Mouse (Mus musculus) kidney, postnatal 0 days (tissue): ENCODE results near the gene Adamts20. TPM values are rescaled to one million over a fixed set of nuclear protein-coding genes. Genes with fewer than 3 reads are reported as not detected.

Experiments used
- ATAC-seq: fragments of 200-750 bp; cut with Nextera tagmentation; replicated peaks from 2 replicates; pipeline ENCODE4 v1.8.0; 2017; ENCODE audit warnings: low read depth, moderate number of reproducible peaks, moderate TSS enrichment, moderate library complexity; ENCODE audit not compliant: low FRiP score
- DNase-seq: peaks from one replicate; pipeline ENCODE4 v3.0.0-alpha.2; 2016; ENCODE audit warnings: low spot score
- H3K27ac ChIP-seq: fragments of 300-500 bp; sonication (generic); 2 replicates; pipeline ENCODE4 v1.5.1; 2014; ENCODE audit warnings: mild to moderate bottlenecking
- H3K27me3 ChIP-seq: fragments of 300-500 bp; sonication (generic); 2 replicates; pipeline ENCODE4 v1.6.1; 2014; ENCODE audit warnings: low read length, mixed read lengths; ENCODE audit not compliant: insufficient read depth
- H3K36me3 ChIP-seq: fragments of 300-500 bp; sonication (generic); 2 replicates; pipeline ENCODE4 v1.6.1; 2014; ENCODE audit warnings: low read length, mixed read lengths; ENCODE audit not compliant: insufficient read depth
- H3K4me1 ChIP-seq: fragments of 300-500 bp; sonication (generic); replicated peaks from 2 replicates; pipeline ENCODE4 v1.6.1; 2014; ENCODE audit warnings: antibody characterized with exemption, low read length, mixed read lengths; ENCODE audit not compliant: insufficient read depth
- H3K4me2 ChIP-seq: fragments of 300-500 bp; sonication (generic); 2 replicates; pipeline ENCODE4 v1.6.1; 2014; ENCODE audit warnings: mild to moderate bottlenecking, low read length, moderate library complexity, mixed read lengths
- H3K4me3 ChIP-seq: fragments of 300-500 bp; sonication (generic); replicated peaks from 2 replicates; pipeline ENCODE4 v1.5.1; 2014; ENCODE audit warnings: low read depth, low read length
- H3K9ac ChIP-seq: fragments of 300-500 bp; sonication (generic); 2 replicates; pipeline ENCODE4 v1.6.1; 2014; ENCODE audit warnings: low read depth, low read length
- H3K9me3 ChIP-seq: fragments of 300-500 bp; sonication (generic); replicated peaks from 2 replicates; pipeline ENCODE4 v1.6.1; 2016; ENCODE audit warnings: low read length, inconsistent platforms, mixed read lengths
- CTCF ChIP-seq: IDR thresholded peaks from 2 replicates; pipeline ENCODE4 v1.5.1; 2016; ENCODE audit warnings: antibody characterized with exemption, low read depth, mild to moderate bottlenecking, moderate library complexity
- WGBS: fragments of 180-500 bp; shearing (Covaris S2); extraction: QIAGEN DNeasy Blood & Tissue Kit; methylation state at CpG from one replicate; pipeline ENCODE4 v1.1.7; 2014; 5-methylcytosine and 5-hydroxymethylcytosine counted together
- polyA plus RNA-seq: library from polyadenylated mRNA; unstranded; fragments of >200 nt; fragmentation: Nextera tagmentation; extraction: Ambion mirVana; gene quantifications from 2 replicates; pipeline ENCODE4 v1.2.1, GENCODE M21; 2015

Gene Adamts20
- polyA plus RNA-seq, 1 experiment from 2014 or later, result 1.5 TPM

DNA sequence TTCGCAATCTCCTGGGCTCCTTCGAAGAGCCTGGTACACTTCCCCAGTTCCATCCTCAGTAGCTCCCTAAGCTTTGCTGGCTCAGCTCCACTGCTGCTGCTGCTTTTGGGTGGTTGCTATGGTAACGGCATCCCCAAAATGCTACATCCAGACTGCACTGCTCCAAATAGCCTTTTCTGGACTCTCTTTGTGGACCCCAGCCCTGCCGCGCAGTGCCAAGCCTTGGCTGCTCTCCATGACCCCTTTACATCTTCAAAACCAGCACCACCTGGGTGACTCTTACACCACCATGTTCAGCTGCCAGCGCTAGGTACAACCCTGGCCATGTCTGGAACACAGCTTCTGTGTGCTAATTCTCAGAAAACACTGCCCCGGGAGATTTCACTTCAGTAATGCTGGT lies 55.4 kb downstream of the Adamts20 start:
- H3K27ac ChIP-seq, result no peak overlapping the region
- no peaks in the 10 kb centered on the region for H3K4me1 ChIP-seq
- ATAC-seq (no peak), DNase-seq (no peak)
- no peak overlapping the region for H3K4me2 ChIP-seq
- no peaks in the 10 kb centered on the region for H3K36me3 ChIP-seq
- H3K27me3 ChIP-seq, result no peaks in the 10 kb centered on the region
- TF ChIP-seq CTCF, result no peak
- H3K9me3 ChIP-seq, result no peaks in the 10 kb centered on the region
- 88% methylated on average over 7 of the region's 7 CpGs for WGBS
- H3K4me3 ChIP-seq, result no peak overlapping the region
- no peak overlapping the region for H3K9ac ChIP-seq

DNA sequence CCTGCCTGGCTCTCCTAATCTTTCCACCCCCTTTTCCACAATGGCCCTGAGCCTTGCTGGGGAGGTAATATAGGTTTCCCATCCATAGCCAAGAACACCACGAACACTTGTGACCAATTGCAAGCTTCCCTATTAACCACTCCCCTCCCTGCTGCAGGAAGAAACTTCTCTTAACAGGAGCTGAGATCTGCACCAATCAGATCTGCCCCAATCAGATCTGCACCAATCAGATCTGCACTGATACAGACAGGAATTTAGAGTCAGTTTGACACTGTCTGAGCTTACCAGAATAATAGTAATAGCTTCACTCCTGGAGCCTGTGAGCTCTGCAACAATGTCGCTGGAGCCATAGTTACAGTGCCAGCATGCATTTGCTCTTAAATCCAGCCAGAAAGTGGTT lies 58.9 kb downstream of the Adamts20 start:
- TF ChIP-seq CTCF, result no peak
- WGBS, result 22% methylated on average over 2 of the region's 2 CpGs
- no peak overlapping the region for H3K4me2 ChIP-seq

DNA sequence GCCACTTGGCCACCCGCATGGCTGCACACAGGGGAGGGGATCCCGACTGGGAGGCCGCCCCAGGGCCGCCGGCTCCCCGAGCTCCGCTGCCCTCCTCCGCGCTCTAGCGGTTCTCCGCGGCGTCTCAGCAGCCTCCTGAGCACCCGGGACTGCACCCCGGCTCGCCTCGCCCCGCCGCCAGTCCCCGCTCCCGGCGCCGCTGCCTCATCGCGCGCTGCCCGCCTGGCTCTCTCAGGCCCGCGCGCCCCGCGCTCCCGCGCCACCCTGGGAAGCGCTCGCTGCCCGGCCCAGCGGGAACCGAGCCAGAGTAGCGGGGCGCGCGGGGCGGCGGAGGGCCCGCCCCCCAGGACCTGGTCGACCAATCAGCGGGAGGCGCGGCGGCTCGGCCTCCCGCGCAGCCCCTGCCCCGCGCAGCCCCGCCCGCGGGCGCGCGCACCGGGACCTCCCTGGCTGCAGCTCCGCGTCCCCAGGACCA lies 61.1 kb downstream of the Adamts20 start:
- Histone ChIP-seq H3K27me3 (no peaks in the 10 kb centered on the region), H3K4me2 (peak overlapping the region; percentile 95), H3K36me3 (no peaks in the 10 kb centered on the region), H3K9me3 (no peaks in the 10 kb centered on the region), H3K4me1 (0 out of 2 replicates have a peak, but pooled peaks cover 4% of the 10 kb centered on the region), H3K9ac (peak overlapping the region; percentile 57), H3K4me3 (peak overlapping the region; percentile 60), H3K27ac (no peak overlapping the region)
- no peak for TF ChIP-seq CTCF
- DNase-seq, result peak; percentile 79
- under 1% methylated on average over 41 of the region's 65 CpGs for WGBS
- peak; percentile 89 for ATAC-seq

More for the DNA sequence above, 58.9 kb downstream of the Adamts20 start:
- no peaks in the 10 kb centered on the region for H3K36me3 ChIP-seq
- ATAC-seq (no peak), DNase-seq (peak; percentile 20)
- no peaks in the 10 kb centered on the region for H3K9me3 ChIP-seq
- no peak overlapping the region for H3K27ac ChIP-seq
- 0 out of 2 replicates have a peak, but pooled peaks cover 4% of the 10 kb centered on the region for H3K4me1 ChIP-seq
- H3K4me3 ChIP-seq, result no peak overlapping the region
- H3K9ac ChIP-seq, result no peak overlapping the region
- H3K27me3 ChIP-seq, result no peaks in the 10 kb centered on the region

DNA sequence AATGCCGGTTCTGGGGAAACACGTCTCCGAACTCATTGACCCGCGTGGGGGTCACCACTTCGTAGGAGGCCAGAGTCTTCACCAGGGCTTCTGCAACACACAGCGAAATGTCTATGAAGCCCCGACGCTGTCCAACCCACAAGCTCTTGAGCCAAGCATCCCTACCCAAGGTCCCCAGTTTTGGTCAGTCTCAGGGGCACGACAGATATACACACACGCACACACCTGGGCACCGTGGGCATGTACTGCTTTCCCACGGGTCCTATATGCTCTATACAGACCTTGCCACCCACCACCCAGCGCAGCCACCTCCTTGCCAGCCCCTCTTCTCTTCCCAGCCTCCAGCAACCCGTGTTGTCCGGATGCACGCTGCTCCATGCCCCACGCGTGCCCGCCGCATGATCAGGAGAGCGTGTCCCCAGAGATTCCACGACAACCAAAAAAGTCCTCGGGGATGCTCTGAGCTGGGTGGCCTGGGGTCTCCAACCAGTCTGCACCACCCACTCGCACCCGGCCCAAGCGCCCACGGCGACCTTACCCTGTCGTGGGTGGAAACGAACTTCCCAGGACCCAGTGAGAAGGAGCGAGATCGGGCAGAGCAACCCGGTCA lies 61.7 kb downstream of the Adamts20 start:
- no peaks in the 10 kb centered on the region for H3K9me3 ChIP-seq
- TF ChIP-seq CTCF, result no peak
- no peak overlapping the region for H3K27ac ChIP-seq
- no peaks in the 10 kb centered on the region for H3K27me3 ChIP-seq
- H3K36me3 ChIP-seq, result no peaks in the 10 kb centered on the region
- H3K4me3 ChIP-seq, result peak overlapping the region; percentile 60
- WGBS, result 1% methylated on average over 34 of the region's 34 CpGs
- H3K9ac ChIP-seq, result peak overlapping the region; percentile 57
- peak overlapping the region; percentile 95 for H3K4me2 ChIP-seq
- ATAC-seq, result peak; percentile 38
- H3K4me1 ChIP-seq, result 0 out of 2 replicates have a peak, but pooled peaks cover 4% of the 10 kb centered on the region
- DNase-seq, result no peak

DNA sequence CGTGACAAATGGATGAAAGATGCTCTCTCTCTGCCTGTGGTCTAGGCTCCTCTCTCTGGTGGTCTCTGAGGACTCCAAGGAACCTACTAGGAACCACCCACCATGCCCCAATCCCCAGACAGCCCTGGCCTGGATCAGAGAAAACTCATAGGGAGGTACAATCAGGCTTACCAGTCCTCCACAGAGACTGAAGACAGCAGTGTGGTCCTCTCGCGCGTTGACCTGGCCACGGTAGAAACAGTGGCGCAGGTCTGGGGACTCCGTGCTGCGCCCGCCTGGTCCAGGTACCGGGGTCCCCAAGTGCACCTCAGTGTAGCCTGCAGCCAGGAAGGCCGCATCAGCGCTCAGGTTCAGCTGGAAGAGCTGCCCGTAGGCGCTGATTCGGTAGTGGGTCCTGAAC lies 62.2 kb downstream of the Adamts20 start:
- Histone ChIP-seq H3K4me1 (0 out of 2 replicates have a peak, but pooled peaks cover 4% of the 10 kb centered on the region), H3K27ac (no peak overlapping the region), H3K36me3 (no peaks in the 10 kb centered on the region), H3K4me2 (peak overlapping the region; percentile 95), H3K9me3 (no peaks in the 10 kb centered on the region), H3K27me3 (no peaks in the 10 kb centered on the region), H3K9ac (0 out of 2 replicates have a peak overlapping the region, but pooled peaks have one; percentile 8), H3K4me3 (peak overlapping the region; percentile 60)
- ATAC-seq (no peak; the same call in 1 of the 2 replicates), DNase-seq (no peak)
- WGBS, result 10% methylated on average over 15 of the region's 15 CpGs
- no peak for TF ChIP-seq CTCF

DNA sequence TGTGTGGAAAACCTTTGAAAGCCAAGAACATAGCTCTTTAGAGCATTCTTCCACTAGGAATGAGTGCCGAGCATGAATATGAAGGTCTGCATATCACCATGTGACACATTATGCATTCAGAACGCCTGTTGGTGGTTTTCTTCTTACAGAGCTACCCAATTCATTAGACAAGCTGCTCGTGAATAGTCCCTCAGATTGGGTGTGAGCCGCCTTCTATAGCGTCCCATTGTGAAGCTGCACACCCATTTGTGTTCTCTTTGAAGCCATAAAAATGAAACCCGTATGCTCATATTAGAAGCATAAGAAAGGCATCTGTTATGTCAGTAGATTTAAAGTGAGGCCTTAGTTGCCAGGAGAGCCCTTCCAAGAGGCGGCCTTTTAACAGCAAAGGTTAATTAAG lies 72.5 kb downstream of the Adamts20 start:
- whole genome bisulfite sequencing, result 86% methylated on average over 7 of the region's 7 CpGs
- Histone ChIP-seq H3K9me3 (no peaks in the 10 kb centered on the region), H3K4me3 (no peak overlapping the region), H3K36me3 (no peaks in the 10 kb centered on the region), H3K4me1 (no peaks in the 10 kb centered on the region), H3K27me3 (no peaks in the 10 kb centered on the region), H3K27ac (no peak overlapping the region), H3K9ac (no peak overlapping the region), H3K4me2 (no peak overlapping the region)
- TF ChIP-seq CTCF, result no peak
- no peak for DNase-seq
- ATAC-seq, result no peak
